Mouse (Mus musculus) forebrain, embryonic 13.5 days (tissue): Measurements from ENCODE around the gene Asb6. TPM values are rescaled to one million over a fixed set of nuclear protein-coding genes. Genes with fewer than 3 reads are reported as not detected.

Source experiments
- polyA plus RNA-seq: library from polyadenylated mRNA; unstranded; fragments of >200 nt; fragmentation: Nextera tagmentation; extraction: Ambion mirVana; gene quantifications from 2 replicates; pipeline ENCODE4 v1.2.1, GENCODE M21; 2015

Asb6 gene
- polyA plus RNA-seq, 1 experiment from 2014 or later = 39.4 TPM

Other genes with a start within 250 kb of the Asb6 start
- gene Cstad, start 235.3 kb downstream of the Asb6 start, polyA plus RNA-seq = 0.49 and 1.1 TPM in 2 replicates
- 3.8 and 4.5 TPM in 2 replicates for gene 1700001O22Rik, start 26.7 kb downstream of the Asb6 start, polyA plus RNA-seq
- 120 and 127 TPM in 2 replicates for gene Ntmt1, start 22.5 kb downstream of the Asb6 start, polyA plus RNA-seq
- 1.8 and 3.0 TPM in 2 replicates for gene Prrx2, start 4.6 kb upstream of the Asb6 start, polyA plus RNA-seq
- 1.5 and 2.1 TPM in 2 replicates for gene Ptges, start 99.5 kb upstream of the Asb6 start, polyA plus RNA-seq
- gene Tor1b, start 122.6 kb upstream of the Asb6 start, polyA plus RNA-seq = 23.3 and 26.4 TPM in 2 replicates
- 95.0 and 105 TPM in 2 replicates for gene Tor1a, start 137.6 kb upstream of the Asb6 start, polyA plus RNA-seq
- 75.7 and 81.0 TPM in 2 replicates for gene BC005624, start 151.9 kb upstream of the Asb6 start, polyA plus RNA-seq
- gene Usp20, start 151.9 kb upstream of the Asb6 start, polyA plus RNA-seq = 34.6 and 35.2 TPM in 2 replicates